Mouse (Mus musculus) liver, postnatal 0 days (tissue): Measurements from ENCODE around the gene Gm20696. TPM values are rescaled to one million over a fixed set of nuclear protein-coding genes. Genes with fewer than 3 reads are reported as not detected.

Source experiments
- ATAC-seq: fragments of 200-750 bp; cut with Nextera tagmentation; 2 replicates; pipeline ENCODE4 v1.8.0; 2017; ENCODE audit warnings: mild to moderate bottlenecking, moderate library complexity
- DNase-seq: peaks from one replicate; pipeline ENCODE4 v3.0.0-alpha.2; 2016
- H3K27ac ChIP-seq: fragments of 300-500 bp; sonication (generic); 2 replicates; pipeline ENCODE4 v1.5.1; 2014; ENCODE audit warnings: antibody characterized with exemption, moderate library complexity, mild to moderate bottlenecking, low read depth
- H3K27me3 ChIP-seq: fragments of 300-500 bp; sonication (generic); 2 replicates; pipeline ENCODE4 v1.6.1; 2014; ENCODE audit warnings: low read length, control low read depth, mixed read lengths; ENCODE audit not compliant: insufficient read depth
- H3K36me3 ChIP-seq: fragments of 300-500 bp; sonication (generic); replicated peaks from 2 replicates; pipeline ENCODE4 v1.6.1; 2014; ENCODE audit warnings: mild to moderate bottlenecking, control low read depth, low read length, moderate library complexity, mixed read lengths; ENCODE audit not compliant: insufficient read depth
- H3K4me1 ChIP-seq: fragments of 300-500 bp; sonication (generic); 2 replicates; pipeline ENCODE4 v1.6.1; 2014; ENCODE audit warnings: antibody characterized with exemption, mild to moderate bottlenecking, control low read depth; ENCODE audit not compliant: insufficient read depth
- H3K4me2 ChIP-seq: fragments of 300-500 bp; sonication (generic); 2 replicates; pipeline ENCODE4 v1.6.1; 2014; ENCODE audit warnings: low read depth, mild to moderate bottlenecking, low read length, moderate library complexity, mixed read lengths
- H3K4me3 ChIP-seq: fragments of 300-500 bp; sonication (generic); 2 replicates; pipeline ENCODE4 v1.5.1; 2014; ENCODE audit warnings: low read depth, low read length
- H3K9ac ChIP-seq: fragments of 300-500 bp; sonication (generic); replicated peaks from 2 replicates; pipeline ENCODE4 v1.6.1; 2014; ENCODE audit warnings: mild to moderate bottlenecking, moderate library complexity
- H3K9me3 ChIP-seq: fragments of 300-500 bp; sonication (generic); 2 replicates; pipeline ENCODE4 v1.6.1; 2016; ENCODE audit warnings: mild to moderate bottlenecking, control low read depth, low read length, mixed read lengths
- CTCF ChIP-seq: sonication (generic); IDR thresholded peaks from 2 replicates; pipeline ENCODE4 v1.5.1; 2016; ENCODE audit warnings: antibody characterized with exemption, low read depth
- EP300 ChIP-seq: IDR thresholded peaks from 2 replicates; pipeline ENCODE4 v1.6.1; 2016; ENCODE audit warnings: antibody characterized with exemption, low read depth, mild to moderate bottlenecking
- WGBS: fragments of 180-500 bp; shearing (Covaris S2); extraction: QIAGEN DNeasy Blood & Tissue Kit; methylation state at CpG from one replicate; pipeline ENCODE4 v1.1.7; 2014; ENCODE audit not compliant: insufficient replicate concordance; 5-methylcytosine and 5-hydroxymethylcytosine counted together
- polyA plus RNA-seq: library from polyadenylated mRNA; unstranded; fragments of >200 nt; fragmentation: Nextera tagmentation; extraction: Ambion mirVana; gene quantifications from 2 replicates; pipeline ENCODE4 v1.2.1, GENCODE M21; 2015

Gm20696 gene
- polyA plus RNA-seq, 1 experiment from 2014 or later: 1.2 TPM

GRCm38 (mm10) chr6:99429378-99430131 lies 237.0 kb downstream of the Gm20696 start:
- Histone ChIP-seq H3K27ac (no peak overlapping the region), H3K4me3 (no peak overlapping the region), H3K4me2 (no peak overlapping the region), H3K9me3 (no peaks in the 10 kb centered on the region), H3K9ac (no peak overlapping the region), H3K4me1 (peaks cover 4% of the 10 kb centered on the region), H3K36me3 (peaks cover 10% of the 10 kb centered on the region), H3K27me3 (no peaks in the 10 kb centered on the region)
- ATAC-seq (no peak), DNase-seq (no peak)
- 79% methylated on average over 16 of the region's 16 CpGs for WGBS
- no peak for TF ChIP-seq EP300
- no peak for TF ChIP-seq CTCF

- no peak for ATAC-seq
- WGBS: 71% methylated on average over 2 of the region's 2 CpGs
- TF ChIP-seq EP300: no peak
- no peak for TF ChIP-seq CTCF
- DNase-seq: no peak
- Histone ChIP-seq H3K36me3 (peaks cover 6% of the 10 kb centered on the region), H3K27ac (no peak overlapping the region), H3K9me3 (no peaks in the 10 kb centered on the region), H3K4me3 (no peak overlapping the region), H3K4me2 (no peak overlapping the region), H3K4me1 (peaks cover 4% of the 10 kb centered on the region), H3K9ac (no peak overlapping the region), H3K27me3 (no peaks in the 10 kb centered on the region)
These were observed 237.6 kb downstream of the Gm20696 start for GRCm38 (mm10) chr6:99428961-99429360.

GRCm38 (mm10) chr6:99427301-99427700 lies 239.3 kb downstream of the Gm20696 start:
- TF ChIP-seq EP300 (no peak), CTCF (no peak)
- H3K27ac ChIP-seq: no peak overlapping the region
- 79% methylated on average over 4 of the region's 4 CpGs for WGBS
- H3K36me3 ChIP-seq: no peaks in the 10 kb centered on the region; the same call in 1 of the 2 replicates
- H3K9me3 ChIP-seq: no peaks in the 10 kb centered on the region
- no peaks in the 10 kb centered on the region for H3K27me3 ChIP-seq
- ATAC-seq (no peak), DNase-seq (no peak)
- H3K9ac ChIP-seq: no peak overlapping the region
- H3K4me2 ChIP-seq: no peak overlapping the region
- no peak overlapping the region for H3K4me3 ChIP-seq
- peaks cover 4% of the 10 kb centered on the region for H3K4me1 ChIP-seq

GRCm38 (mm10) chr6:99425044-99425443 lies 241.6 kb downstream of the Gm20696 start:
- DNase-seq: no peak
- no peak for ATAC-seq
- TF ChIP-seq CTCF (no peak), EP300 (no peak)

GRCm38 (mm10) chr6:99420666-99421065 lies 245.9 kb downstream of the Gm20696 start:
- 79% methylated on average over 8 of the region's 8 CpGs for WGBS
- Histone ChIP-seq H3K4me1 (no peaks in the 10 kb centered on the region), H3K36me3 (no peaks in the 10 kb centered on the region), H3K9ac (no peak overlapping the region), H3K4me3 (no peak overlapping the region), H3K27me3 (no peaks in the 10 kb centered on the region), H3K4me2 (no peak overlapping the region), H3K27ac (no peak overlapping the region), H3K9me3 (no peaks in the 10 kb centered on the region)
- DNase-seq (no peak), ATAC-seq (no peak)
- TF ChIP-seq EP300 (no peak), CTCF (no peak)

More at GRCm38 (mm10) chr6:99425044-99425443, 241.6 kb downstream of the Gm20696 start:
- Histone ChIP-seq H3K9ac (no peak overlapping the region), H3K27me3 (no peaks in the 10 kb centered on the region), H3K4me2 (no peak overlapping the region), H3K27ac (no peak overlapping the region), H3K36me3 (no peaks in the 10 kb centered on the region; the same call in 1 of the 2 replicates), H3K9me3 (no peaks in the 10 kb centered on the region), H3K4me1 (no peaks in the 10 kb centered on the region), H3K4me3 (no peak overlapping the region)
- 70% methylated on average over 3 of the region's 3 CpGs for WGBS

- Histone ChIP-seq H3K9ac (no peak overlapping the region; the same call in 1 of the 2 replicates), H3K4me2 (no peak overlapping the region), H3K36me3 (no peaks in the 10 kb centered on the region), H3K27ac (no peak overlapping the region), H3K4me1 (peaks cover 5% of the 10 kb centered on the region; the same call in 1 of the 2 replicates), H3K4me3 (no peak overlapping the region), H3K27me3 (no peaks in the 10 kb centered on the region), H3K9me3 (no peaks in the 10 kb centered on the region)
- DNase-seq: no peak
- TF ChIP-seq CTCF (no peak), EP300 (no peak)
- WGBS: 68% methylated on average over 6 of the region's 6 CpGs
- ATAC-seq: no peak
These were observed 254.0 kb downstream of the Gm20696 start for GRCm38 (mm10) chr6:99412598-99412997.
